Mouse (Mus musculus): ENCODE data around the gene Psmb9.

DNA sequence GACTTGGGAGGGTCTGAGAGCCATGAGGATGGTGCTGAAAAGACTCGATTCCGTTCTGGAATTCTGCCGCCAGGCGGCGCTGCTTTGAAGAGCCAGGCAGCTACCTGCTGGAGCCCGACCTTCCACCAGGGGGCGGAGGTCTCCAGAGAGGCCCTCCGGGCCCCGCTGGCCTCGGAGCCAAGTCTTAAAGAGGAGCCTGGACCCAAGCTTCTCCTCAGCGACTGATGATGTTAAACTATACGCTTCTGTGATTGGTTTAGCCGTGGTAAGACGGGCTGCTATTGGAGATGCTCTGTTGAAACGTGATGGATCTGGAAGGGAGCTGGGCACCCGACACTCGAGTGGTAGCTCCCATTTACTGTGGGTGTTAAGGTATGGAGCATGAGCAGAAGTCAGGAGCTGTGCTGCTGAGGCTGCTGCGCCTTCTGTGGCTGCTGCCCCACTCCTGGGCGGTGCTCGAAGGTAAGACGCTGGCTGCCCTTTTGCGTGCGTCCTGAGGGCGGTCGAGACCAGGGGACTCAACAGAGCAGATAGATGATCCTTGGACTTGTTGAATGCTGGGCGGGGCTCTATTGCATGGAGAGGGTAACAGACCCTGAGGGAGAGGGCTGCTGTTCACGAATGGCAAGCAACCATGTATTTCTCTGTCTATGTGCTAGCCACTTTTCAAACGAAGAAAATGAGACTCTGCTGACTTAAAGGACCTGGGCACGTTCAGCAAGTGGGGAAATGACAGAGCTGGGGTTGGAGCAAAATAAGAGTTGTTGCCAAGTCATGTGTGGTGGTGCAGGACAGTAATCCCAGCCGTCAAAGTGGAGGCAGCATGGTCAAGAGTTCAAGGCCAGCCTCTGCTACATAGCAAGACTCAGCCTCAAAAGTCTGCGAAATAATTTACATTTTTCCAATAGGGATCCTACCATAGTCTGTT is 52.0 kb downstream of the Psmb9 start:
- TF ChIP-seq POLR2A (IDR thresholded peaks at IDR 0.05; ENCODE audit: insufficient read depth, low read depth, low read length) (no peak), CTCF (IDR thresholded peaks at IDR 0.05) (no peak)
